Mouse (Mus musculus): ENCODE measurements around the gene Zswim3.

GRCm38 (mm10) chr2:164821060-164821459 is 16.2 kb downstream of the Zswim3 start:
- TF ChIP-seq CTCF (IDR thresholded peaks at IDR 0.05) (no peak), EP300 (IDR thresholded peaks at IDR 0.05) (no peak)
